Mouse (Mus musculus): ENCODE measurements around the gene Agps.

The Agps gene

GRCm38 (mm10) chr2:75828931-75829610 lies 2.9 kb upstream of the Agps start:
- DNase-seq (ENCODE audit: low spot score) = no peak

- no peak for DNase-seq (ENCODE audit: low spot score)
Measured at GRCm38 (mm10) chr2:75830233-75830632, 1.7 kb upstream of the Agps start.

GRCm38 (mm10) chr2:75832781-75833180 lies 804 bp downstream of the Agps start:
- no peak for DNase-seq (ENCODE audit: low spot score)

DNA sequence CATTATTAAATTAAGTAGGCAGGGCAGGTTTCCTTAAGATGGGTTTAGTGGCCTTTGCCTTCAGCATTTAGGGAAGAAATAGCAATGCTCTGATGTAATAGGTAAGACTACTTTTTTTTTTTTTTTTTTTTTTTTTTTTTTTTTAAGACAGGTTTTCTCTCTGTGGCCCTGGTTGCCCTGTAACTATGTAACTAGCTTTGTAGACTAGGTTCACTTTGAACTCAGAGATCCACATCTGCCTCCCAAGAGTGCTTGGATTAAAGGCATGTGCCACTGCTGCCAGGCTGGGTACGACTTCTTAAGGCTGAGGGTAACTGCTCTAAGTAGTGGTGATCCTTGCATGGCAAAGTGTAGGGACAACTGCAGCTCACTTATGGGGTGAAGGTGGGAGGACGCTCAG lies 2.5 kb downstream of the Agps start:
- no peak for DNase-seq (ENCODE audit: low spot score)

DNA sequence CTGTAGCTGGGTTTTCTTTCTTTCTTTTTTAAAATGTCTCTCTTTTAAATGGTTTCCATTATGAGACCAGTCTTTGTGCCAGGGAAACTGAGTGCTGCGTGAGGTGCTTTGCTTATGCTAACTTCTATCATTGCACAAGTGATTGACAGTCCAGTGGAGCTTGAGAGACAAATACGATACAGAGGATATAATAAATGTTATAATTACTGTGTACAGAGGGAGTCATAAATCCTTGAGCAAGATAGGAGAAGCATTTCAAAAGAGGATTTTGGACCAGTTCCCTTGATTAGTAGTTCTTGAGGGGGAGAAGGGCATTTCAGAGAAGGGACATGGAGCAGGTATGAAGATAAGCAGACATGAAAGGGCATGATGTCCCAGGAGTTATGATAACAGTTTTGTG lies 10.3 kb downstream of the Agps start:
- no peak for DNase-seq (ENCODE audit: low spot score)

GRCm38 (mm10) chr2:75847708-75848107 lies 15.7 kb downstream of the Agps start:
- DNase-seq (ENCODE audit: low spot score) = no peak

DNA sequence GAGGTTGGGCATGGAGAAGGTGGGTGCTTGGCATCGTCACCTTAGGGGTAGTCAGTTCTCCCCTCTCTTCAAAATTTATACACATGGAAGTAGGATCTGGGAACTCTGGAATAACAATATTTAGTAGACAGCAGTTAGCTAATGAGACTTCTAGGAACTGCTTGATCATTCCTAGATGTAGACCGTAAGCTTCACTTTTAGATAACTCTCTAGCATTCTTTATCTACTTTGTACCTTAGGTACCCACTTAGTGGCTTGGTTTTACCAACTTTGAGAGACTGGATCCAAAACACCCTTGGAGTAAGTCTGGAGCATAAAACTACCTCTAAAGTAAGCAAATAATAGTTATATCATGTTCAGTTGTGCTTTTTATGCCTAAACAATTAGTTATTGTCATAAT lies 20.5 kb downstream of the Agps start:
- DNase-seq (ENCODE audit: low spot score) = no peak

- DNase-seq (ENCODE audit: low spot score) = no peak
Measured at GRCm38 (mm10) chr2:75854136-75854535, 22.2 kb downstream of the Agps start.

DNA sequence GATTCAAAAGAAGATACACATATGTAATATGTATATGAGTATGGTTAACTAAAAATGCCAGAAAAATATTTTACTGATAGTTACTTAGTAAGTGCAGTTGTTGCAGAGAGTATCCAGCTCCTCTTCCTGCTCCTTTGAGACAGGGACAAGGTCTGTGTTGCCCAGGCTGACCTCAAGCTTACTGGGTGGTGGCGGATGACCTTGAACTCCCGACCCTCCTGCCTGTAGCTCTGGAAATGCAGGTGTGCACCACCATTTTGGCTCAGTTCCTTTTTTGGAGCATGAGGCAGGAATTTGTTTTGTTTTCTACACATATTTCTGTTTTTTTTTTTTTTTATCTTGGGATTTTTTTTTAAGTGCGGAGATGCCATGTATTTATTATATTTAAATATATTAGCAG lies 29.1 kb downstream of the Agps start:
- no peak for DNase-seq (ENCODE audit: low spot score)

GRCm38 (mm10) chr2:75869604-75870003 lies 37.6 kb downstream of the Agps start:
- peak; percentile 20 for DNase-seq (ENCODE audit: low spot score)

DNA sequence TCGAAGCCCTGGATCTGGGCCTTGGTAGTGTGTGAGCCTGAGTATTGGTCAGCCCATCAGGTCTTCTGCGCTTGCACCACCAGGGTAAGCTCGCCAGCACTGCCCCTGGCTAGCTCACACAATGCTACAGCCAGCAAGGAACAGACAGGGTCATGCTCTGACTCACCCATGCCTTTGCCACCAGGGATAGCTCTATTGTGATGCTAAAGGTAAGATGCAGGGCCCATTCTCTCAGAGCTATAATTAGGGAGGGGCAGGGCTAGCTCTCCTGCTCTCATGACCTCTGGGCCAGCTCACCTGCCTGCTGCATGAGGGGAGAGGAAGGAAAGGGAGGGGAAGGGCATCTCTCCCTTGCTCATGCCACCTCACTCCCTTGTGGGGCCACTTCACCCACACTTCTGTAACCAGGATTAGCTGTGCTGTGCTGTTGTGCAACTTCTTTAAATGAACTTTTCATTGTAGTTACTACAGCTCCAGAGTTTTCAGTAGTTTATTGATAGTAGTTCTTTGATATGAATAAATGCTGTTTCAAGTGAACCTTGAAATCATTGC lies 42.1 kb downstream of the Agps start:
- no peak for DNase-seq (ENCODE audit: low spot score)

- no peak for DNase-seq (ENCODE audit: low spot score)
Measured at GRCm38 (mm10) chr2:75879791-75880190, 47.8 kb downstream of the Agps start.

DNA sequence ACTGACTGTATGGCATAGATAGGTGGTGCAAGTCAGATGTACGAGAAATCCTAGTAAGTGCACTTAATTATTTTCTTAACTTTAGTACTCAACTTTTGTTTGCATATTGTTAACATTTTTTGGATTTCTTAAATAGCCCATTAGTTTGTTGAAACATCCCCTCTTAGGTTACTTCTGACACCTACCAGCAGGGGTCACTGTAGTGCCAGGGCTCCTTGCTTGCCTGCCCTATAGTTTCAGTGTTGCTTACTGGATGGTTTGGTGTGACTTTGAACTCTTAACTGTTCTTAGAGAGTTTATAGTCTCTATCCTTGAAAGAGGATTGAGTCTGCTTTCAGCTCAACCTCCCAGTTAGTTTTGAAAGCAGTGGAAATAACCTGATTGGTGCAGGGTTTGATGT lies 51.6 kb downstream of the Agps start:
- DNase-seq (ENCODE audit: low spot score) = peak; percentile 62

- no peak for DNase-seq (ENCODE audit: low spot score)
Measured at GRCm38 (mm10) chr2:75891981-75892380, 60.0 kb downstream of the Agps start.

DNA sequence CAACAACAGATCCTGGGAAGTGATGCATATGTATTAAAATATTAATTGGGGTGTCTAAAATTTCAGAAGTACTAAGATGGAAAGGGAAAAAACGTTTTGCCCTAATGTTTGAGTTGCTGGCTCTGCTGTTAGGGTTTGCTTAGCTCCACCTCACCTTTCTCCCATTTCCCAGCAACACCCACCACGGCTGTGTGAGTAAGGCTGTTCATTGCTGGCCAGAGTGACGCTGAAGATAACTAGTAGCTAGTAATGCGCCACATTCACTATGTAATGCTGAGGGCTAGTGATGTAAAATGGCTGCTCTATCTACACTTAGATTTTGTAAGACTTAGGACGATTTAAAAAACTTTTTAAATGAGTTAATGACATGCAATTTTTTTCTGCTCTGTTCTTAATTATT lies 63.7 kb downstream of the Agps start:
- DNase-seq (ENCODE audit: low spot score) = no peak

DNA sequence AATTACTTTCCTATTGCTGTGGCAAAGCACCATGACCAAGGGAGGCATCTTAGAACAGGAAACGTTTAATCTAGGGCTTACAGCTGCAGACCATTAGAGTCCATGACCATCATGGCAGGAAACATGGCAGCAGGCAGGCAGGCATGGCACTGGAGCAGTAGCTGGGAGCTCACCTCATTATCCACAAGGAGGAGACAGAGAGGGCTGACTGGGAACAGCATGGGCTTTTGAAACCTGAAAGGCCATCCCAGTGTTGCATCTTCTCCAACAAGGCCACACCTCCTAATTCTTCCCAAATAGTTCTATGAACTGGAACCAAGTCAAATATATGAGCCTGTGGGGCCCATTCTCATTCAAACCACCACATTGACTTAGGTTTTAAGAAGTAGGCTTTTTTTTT lies 68.3 kb downstream of the Agps start:
- no peak for DNase-seq (ENCODE audit: low spot score)

GRCm38 (mm10) chr2:75901869-75902268 lies 69.9 kb downstream of the Agps start:
- no peak for DNase-seq (ENCODE audit: low spot score)

DNA sequence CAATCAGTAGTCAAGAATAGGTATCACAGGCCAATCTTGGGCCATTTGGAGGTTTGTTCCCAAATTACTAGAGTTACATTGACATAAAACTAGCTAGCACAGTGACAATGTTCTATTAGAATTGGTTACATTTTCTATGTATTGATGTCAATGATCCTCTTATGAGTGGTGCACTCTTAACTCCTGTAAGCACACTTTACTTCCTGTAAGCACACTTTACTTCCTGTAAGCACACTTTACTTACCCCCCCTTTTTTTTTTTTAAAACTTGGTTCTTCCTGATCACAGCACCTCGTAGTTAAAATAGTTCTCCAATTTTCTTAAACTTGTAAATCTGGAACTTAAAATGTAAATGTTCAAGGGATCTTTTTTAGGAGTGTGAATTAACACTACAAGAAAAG lies 75.2 kb downstream of the Agps start:
- no peak for DNase-seq (ENCODE audit: low spot score)

GRCm38 (mm10) chr2:75915040-75915439 lies 83.1 kb downstream of the Agps start:
- no peak for DNase-seq (ENCODE audit: low spot score)

DNA sequence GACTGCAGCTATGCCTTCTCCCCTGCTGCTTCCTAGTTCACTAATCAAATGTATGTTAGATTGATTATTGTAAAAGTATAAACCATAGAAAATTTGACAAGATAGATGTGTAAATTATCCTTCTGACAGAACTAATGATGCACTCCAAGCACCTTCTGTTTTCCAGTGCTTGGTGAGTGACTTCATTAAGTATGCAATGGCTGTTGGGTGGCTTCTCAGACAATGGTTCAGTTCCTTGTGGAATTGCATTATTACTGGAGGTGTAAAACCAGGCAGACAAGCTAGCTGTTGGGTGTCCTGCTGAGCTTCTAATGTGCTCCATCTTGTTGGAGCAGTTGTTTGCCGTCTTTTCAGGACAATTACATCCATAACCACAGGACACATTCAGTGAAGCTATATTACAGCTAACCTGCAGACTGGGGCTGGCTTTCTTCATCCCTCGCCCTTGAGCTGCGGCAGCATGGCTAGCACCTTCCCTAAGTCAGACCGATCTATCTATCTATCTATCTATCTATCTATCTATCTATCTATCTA lies 91.9 kb downstream of the Agps start:
- DNase-seq (ENCODE audit: low spot score) = no peak

- no peak for DNase-seq (ENCODE audit: low spot score)
Measured at GRCm38 (mm10) chr2:75926061-75926460, 94.1 kb downstream of the Agps start.

- no peak for DNase-seq (ENCODE audit: low spot score)
Measured at GRCm38 (mm10) chr2:75928011-75928410, 96.0 kb downstream of the Agps start.

DNA sequence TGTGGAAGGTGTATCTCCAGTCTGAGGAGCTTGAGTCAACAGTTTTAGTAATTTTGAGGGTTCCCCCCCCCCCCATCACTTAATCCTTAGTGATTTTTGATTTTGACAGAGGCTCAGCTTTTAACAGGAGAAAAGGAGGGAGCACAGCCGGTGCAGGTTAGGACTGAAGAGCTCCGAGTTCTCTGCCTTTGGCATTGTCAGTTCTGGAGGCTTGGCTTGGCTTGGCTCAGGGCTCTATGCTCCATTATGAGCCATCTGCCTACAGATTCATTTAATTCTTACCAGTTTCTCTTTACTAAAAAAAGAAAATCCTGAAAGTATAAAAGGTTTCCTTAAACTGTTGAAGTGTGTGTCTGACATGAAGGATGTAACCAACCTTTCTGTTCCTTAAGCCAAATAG lies 97.2 kb downstream of the Agps start:
- no peak for DNase-seq (ENCODE audit: low spot score)

Data from urinary bladder, postnatal 14 days (tissue).